Mouse (Mus musculus) urinary bladder, postnatal 10 days (tissue): Measurements from ENCODE around the gene Gm20388.

Experiments
- DNase-seq: peaks from one replicate; pipeline ENCODE4 v3.0.0; 2022; ENCODE audit warnings: low spot score

Gm20388 gene

DNA sequence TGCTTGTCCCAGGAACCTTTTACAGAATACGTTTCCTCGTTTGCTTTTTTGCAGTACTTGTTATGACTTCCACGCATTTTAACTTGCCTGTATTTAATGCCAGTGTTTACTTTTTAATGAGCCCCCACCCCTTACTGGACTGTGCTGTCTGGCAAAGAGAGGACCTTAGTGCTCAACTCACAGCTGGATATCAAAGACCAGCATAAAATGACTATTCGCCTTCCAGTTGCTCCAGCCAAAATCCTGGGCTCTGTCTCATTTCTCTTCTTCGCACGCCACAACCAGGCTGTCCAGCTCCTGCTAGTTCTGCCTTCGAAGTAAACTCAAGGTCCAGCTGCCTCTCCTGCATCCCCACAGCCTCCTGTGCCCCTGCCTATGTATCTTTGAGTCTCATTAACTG, 932.4 kb downstream of the Gm20388 start:
- DNase-seq, result no peak

DNA sequence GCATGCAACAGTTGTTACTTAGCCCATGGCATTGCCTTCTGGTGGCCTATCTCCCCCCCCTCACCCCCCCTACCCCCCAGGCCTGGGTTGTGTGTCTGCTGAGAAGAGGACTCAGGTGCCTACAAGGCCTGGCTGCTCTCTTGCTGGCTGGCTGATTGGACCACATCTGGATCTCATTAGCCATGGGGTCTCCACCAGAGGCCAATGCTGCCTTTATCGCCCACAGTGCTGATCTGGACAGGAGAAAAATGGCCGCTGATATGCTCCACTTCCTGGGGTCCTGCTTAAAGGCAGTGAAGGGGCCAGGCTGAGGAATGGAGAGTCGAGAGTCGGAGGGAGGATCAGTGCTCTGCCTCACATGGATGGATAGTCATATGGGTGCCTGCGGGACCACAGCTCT, 935.4 kb downstream of the Gm20388 start:
- no peak for DNase-seq

DNA sequence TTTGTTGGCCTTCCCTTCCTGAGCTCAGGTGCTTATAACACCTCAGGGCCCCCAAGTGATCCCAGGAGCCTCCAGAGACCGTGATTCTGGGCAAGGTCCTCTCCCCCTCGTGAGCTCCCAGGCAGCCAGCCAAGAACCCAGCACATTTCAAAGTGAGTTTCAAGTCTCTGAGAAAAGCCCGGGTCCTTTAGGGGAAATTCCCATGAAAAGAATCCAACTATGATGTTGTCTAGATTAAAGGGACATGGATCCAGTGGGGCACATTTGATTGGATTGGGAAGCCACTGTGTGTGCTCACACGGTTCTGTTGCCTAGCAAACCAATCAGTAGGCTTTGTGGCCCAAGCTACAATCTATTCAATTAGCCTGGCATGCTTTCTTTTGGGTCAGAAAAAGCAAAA, 936.6 kb downstream of the Gm20388 start:
- DNase-seq, result no peak

DNA sequence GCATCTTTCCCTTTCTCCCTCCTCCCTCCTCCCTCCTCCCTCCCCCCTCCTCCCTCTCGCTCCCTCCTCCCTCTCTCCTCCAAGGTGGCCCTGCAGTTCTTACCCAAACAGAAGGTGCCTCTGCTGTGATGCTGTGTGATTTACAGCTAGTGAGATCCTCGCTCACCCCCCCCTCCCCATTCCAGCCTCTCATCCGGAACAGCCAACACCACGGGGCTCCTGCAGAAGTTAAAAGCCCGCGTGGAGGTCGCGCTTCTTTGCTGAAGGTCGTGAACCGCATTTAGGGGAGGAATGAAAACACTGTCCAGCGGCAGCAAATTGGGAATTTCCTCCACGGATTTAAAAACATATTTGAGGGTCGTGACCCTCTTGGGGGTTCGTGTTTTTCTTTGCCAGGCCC, 937.1 kb downstream of the Gm20388 start:
- DNase-seq, result no peak

DNA sequence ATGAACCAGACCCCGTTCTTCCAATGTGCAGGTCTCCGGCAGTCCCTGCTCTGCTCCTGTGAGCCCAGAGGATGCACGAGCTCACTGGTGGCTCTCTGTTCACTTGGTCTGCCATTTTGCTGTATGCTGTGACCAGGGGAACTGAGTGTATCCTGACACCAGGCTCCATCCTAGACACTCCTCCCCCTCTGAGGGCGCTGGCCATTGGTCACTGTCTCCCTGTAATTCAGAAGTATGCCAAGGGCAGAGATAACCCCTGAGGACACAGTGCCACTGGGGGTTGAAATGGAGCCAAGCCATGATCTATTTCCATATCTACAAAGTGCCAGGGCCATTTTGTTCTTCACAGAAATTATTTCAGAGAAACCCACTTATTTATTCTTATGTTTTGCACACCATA, 937.8 kb downstream of the Gm20388 start:
- DNase-seq, result no peak

GRCm38 (mm10) chr8:120851411-120851810, 940.8 kb downstream of the Gm20388 start:
- DNase-seq, result no peak

- DNase-seq, result no peak
Measured at GRCm38 (mm10) chr8:120859881-120860280, 949.2 kb downstream of the Gm20388 start.

GRCm38 (mm10) chr8:120860423-120861126, 949.9 kb downstream of the Gm20388 start:
- DNase-seq, result no peak

DNA sequence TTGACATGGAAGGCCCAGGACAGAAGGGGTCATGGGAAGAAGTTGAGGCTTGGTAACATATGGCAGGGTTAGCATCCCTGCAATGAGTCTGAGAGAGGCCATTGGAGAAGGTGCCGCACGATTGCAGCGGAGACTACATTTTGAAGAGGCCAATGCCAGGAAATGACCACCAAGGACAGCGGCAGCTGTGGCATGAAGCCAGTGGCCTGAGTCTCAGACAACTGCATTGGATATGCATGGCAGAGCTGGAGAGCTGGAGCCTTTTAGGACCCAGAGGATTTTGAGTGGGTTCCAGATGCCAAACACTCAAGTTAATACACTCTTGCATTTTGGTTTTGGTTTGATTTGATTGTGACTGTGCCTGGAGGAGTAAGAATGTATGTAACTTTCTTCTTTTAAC, 953.0 kb downstream of the Gm20388 start:
- no peak for DNase-seq

- no peak for DNase-seq
Measured at GRCm38 (mm10) chr8:120867386-120867785, 956.7 kb downstream of the Gm20388 start.

DNA sequence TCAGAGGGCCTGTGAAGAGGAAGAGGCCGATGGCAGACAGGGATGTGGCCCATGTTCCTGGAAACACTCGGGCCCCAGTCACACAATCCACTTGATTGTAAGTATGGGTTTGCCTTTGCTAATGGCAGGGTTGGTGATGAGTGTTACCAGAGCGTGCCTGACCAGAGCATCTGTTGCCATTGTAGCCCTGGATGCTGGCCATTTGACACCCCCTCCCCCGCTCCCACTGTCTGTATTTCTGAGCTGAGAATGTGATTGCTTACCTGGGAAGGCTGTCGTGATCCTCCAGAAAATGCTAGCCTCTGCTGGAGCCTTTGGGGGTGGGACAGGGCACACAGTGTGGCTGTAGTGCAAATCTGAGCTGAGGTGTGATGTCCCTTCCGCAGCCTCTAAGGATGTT, 962.0 kb downstream of the Gm20388 start:
- no peak for DNase-seq

GRCm38 (mm10) chr8:120876010-120876918, 965.6 kb downstream of the Gm20388 start:
- no peak for DNase-seq

GRCm38 (mm10) chr8:120877005-120877404, 966.4 kb downstream of the Gm20388 start:
- no peak for DNase-seq

GRCm38 (mm10) chr8:120879928-120880327, 969.3 kb downstream of the Gm20388 start:
- no peak for DNase-seq

DNA sequence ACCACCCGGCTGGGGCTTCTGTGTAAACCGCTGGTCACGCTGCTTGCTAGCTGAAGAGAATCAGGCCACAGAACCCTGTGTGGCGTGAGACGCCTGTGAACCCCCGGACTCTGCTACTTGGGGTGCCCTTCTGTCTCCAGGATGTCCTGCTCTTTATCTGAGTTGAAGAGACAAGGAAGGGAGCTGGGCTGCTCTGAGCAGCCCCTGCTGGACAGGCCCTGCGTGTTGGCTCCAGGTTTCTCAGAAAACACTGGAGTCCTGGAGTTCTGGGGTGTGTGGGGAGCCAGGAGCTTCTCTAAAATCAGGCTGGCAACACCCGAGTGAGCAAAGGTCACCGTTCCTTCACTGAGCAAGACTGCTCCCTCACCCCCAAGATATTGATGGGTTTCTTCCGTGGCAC, 971.0 kb downstream of the Gm20388 start:
- DNase-seq, result no peak

DNA sequence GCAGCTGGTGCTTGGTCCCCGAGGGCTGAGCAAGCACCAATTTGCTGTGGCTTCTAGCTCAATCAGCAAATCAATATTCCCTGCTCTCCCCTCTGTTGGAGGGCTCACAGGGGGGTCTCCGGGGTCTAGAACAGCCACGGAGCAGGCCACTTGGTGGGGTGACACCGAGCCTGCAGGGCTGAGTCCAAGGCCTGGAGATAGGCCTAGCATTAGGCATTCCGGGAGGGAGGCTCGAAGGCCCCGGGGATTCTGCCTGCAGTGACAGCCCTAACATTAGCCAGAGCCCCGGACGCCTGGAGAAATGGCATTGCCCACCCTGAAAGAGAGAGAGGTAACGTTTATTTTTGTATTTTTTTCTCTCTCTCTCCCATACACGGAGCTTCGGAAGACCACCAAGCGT, 972.0 kb downstream of the Gm20388 start:
- DNase-seq, result no peak

DNA sequence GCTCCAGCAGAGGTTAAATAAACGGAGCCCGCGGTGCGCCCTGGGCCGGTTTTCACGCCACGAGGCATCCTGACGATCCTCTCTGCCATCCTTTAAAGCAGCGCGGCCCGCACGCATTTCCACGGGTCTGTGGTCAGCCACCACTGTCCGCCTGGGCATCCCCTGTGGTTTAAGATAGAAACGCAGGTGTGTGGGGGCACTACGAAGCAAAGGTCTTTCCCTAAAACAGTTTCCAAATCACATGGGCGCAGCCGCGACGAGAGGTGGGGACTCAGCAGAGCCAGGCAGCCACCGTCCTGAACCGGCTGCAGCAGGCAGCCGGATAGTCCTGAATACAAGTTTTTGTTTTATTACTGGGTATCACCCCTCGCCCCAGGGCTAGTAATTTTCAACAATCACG, 972.7 kb downstream of the Gm20388 start:
- no peak for DNase-seq

GRCm38 (mm10) chr8:120883853-120884252, 973.2 kb downstream of the Gm20388 start:
- no peak for DNase-seq

DNA sequence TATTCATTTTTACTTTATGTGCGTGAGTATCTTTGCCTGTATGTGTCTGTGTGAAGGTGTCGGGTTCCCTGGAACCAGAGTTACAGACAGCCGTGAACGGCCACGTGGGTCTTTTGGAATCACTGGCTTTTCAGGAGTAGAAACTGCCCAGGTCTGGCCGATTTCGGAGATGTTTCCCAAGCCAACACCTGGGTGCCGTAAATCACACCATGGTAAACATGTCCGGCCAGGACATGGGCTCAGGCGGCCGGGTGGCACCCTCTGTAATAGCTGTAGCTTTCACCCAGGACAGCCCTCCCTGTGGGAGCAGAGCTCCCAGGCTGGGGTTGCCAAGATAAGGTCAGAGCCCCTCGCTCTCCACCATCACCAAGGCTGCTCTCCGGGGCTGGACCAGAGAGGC, 974.2 kb downstream of the Gm20388 start:
- no peak for DNase-seq

DNA sequence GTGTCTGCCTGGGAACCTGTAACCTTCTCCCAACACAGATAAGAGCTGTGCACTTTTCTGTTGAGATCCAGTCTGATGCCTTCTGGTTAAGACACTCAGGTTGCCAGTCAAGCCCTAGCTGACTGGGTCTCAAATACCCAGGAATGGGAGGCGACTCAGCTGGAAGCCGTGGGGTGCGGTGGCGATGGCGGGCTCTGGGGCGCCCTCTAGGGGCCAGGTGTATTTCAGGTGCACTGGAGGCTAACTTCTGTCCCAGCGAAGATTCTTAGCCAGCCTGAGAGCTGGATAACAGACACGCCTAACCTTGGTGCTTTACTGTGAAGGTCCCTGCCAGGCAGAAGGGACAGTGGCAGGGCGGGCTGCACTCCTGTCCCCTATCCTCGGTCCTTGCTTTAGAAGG, 976.6 kb downstream of the Gm20388 start:
- no peak for DNase-seq

DNA sequence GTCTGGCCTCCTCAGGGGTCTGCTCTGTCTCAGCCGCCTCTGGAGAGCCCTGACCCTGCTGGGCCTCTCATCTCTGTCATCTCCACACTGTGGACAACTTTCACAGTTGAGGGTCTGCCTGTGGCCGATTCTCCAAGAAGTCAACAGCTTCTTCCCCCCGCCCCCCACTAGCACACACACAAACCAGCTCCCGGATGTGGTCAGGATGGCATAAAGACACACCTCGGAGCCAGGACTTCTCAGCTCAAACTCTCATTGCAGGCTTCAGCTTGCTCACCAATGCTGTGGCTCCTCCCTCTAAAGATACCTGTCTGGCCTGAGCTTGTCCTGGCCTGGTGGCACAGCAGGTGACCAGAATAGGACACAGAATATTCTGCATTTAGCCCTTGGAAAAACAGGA, 977.4 kb downstream of the Gm20388 start:
- DNase-seq, result no peak

GRCm38 (mm10) chr8:120889189-120889588, 978.5 kb downstream of the Gm20388 start:
- no peak for DNase-seq

- no peak for DNase-seq
Measured at GRCm38 (mm10) chr8:120890068-120890467, 979.4 kb downstream of the Gm20388 start.
